Mouse (Mus musculus) frontal cortex, adult (tissue): ENCODE results near the gene Angptl2.

Experiments used
- ATAC-seq: cut with Nextera tagmentation; 2 replicates; pipeline ENCODE4 v1.9.2; 2017; ENCODE audit warnings: mild to moderate bottlenecking, moderate library complexity, mixed read lengths; ENCODE audit not compliant: low TSS enrichment

Gene Angptl2

GRCm38 (mm10) chr2:33230701-33231100 lies 14.8 kb downstream of the Angptl2 start:
- ATAC-seq, result no peak

- ATAC-seq, result no peak
These were observed 15.9 kb downstream of the Angptl2 start for GRCm38 (mm10) chr2:33231788-33232187.

- no peak for ATAC-seq
These were observed 17.1 kb downstream of the Angptl2 start for GRCm38 (mm10) chr2:33232782-33233570.

GRCm38 (mm10) chr2:33233856-33234255 lies 18.0 kb downstream of the Angptl2 start:
- ATAC-seq, result no peak

GRCm38 (mm10) chr2:33234848-33235247 lies 19.0 kb downstream of the Angptl2 start:
- ATAC-seq, result no peak

GRCm38 (mm10) chr2:33237581-33237980 lies 21.7 kb downstream of the Angptl2 start:
- ATAC-seq, result no peak

- 0 out of 2 replicates have a peak, but pooled peaks have one; percentile 9 for ATAC-seq
These were observed 29.0 kb downstream of the Angptl2 start for GRCm38 (mm10) chr2:33244880-33245279.

- no peak for ATAC-seq
These were observed 29.5 kb downstream of the Angptl2 start for GRCm38 (mm10) chr2:33245350-33245749.

GRCm38 (mm10) chr2:33246841-33247240 lies 31.0 kb downstream of the Angptl2 start:
- no peak for ATAC-seq

GRCm38 (mm10) chr2:33248549-33248948 lies 32.7 kb downstream of the Angptl2 start:
- ATAC-seq, result no peak

GRCm38 (mm10) chr2:33249922-33250633 lies 34.2 kb downstream of the Angptl2 start:
- no peak for ATAC-seq

GRCm38 (mm10) chr2:33252751-33253150 lies 36.9 kb downstream of the Angptl2 start:
- ATAC-seq, result no peak

GRCm38 (mm10) chr2:33253572-33254190 lies 37.8 kb downstream of the Angptl2 start:
- ATAC-seq, result no peak

GRCm38 (mm10) chr2:33254318-33254985 lies 38.6 kb downstream of the Angptl2 start:
- no peak for ATAC-seq

GRCm38 (mm10) chr2:33256769-33257537 lies 41.1 kb downstream of the Angptl2 start:
- peak; percentile 17; the same call in 1 of the 2 replicates for ATAC-seq

- peak; percentile 72 for ATAC-seq
These were observed 44.9 kb downstream of the Angptl2 start for GRCm38 (mm10) chr2:33260772-33261171.

GRCm38 (mm10) chr2:33261475-33261874 lies 45.6 kb downstream of the Angptl2 start:
- ATAC-seq, result no peak

GRCm38 (mm10) chr2:33265793-33266192 lies 49.9 kb downstream of the Angptl2 start:
- peak; percentile 63 for ATAC-seq

GRCm38 (mm10) chr2:33267075-33267474 lies 51.2 kb downstream of the Angptl2 start:
- no peak for ATAC-seq

- ATAC-seq, result no peak
These were observed 52.7 kb downstream of the Angptl2 start for GRCm38 (mm10) chr2:33268384-33269131.

GRCm38 (mm10) chr2:33269132-33269493 lies 53.2 kb downstream of the Angptl2 start:
- ATAC-seq, result no peak
